Mouse (Mus musculus) lung, embryonic 16.5 days (tissue): ENCODE results near the gene Plcl1. TPM values are rescaled to one million over a fixed set of nuclear protein-coding genes. Genes with fewer than 3 reads are reported as not detected.

Experiments used
- polyA plus RNA-seq: library from polyadenylated mRNA; unstranded; fragments of >200 nt; fragmentation: Nextera tagmentation; extraction: Ambion mirVana; gene quantifications from 2 replicates; pipeline ENCODE4 v1.2.1, GENCODE M21; 2015

The Plcl1 gene
- polyA plus RNA-seq, 1 experiment from 2014 or later, result 2.0 TPM

Other genes starting within 250 kb of the Plcl1 start
- gene Rftn2, start 179.1 kb upstream of the Plcl1 start, polyA plus RNA-seq, result 14.1 and 14.6 TPM in 2 replicates
- gene Mars2, start 168.7 kb upstream of the Plcl1 start, polyA plus RNA-seq, result 2.4 TPM in 2 replicates
- gene Boll, start 42.5 kb upstream of the Plcl1 start, polyA plus RNA-seq, result 0.08 and 0.31 TPM in 2 replicates